Mouse (Mus musculus): ENCODE measurements at regions not wholly inside any gene's neighbourhood (a gene's known extent, or its start where the extent isn't known, plus 50 kb on each side); places are given as distances from the start of the nearest gene placed in this dataset.
"Not testable (repeated sequence)": the region's sequence is repeated elsewhere in the genome, so short reads cannot be mapped to it uniquely, and the experiment has no call there.

DNA sequence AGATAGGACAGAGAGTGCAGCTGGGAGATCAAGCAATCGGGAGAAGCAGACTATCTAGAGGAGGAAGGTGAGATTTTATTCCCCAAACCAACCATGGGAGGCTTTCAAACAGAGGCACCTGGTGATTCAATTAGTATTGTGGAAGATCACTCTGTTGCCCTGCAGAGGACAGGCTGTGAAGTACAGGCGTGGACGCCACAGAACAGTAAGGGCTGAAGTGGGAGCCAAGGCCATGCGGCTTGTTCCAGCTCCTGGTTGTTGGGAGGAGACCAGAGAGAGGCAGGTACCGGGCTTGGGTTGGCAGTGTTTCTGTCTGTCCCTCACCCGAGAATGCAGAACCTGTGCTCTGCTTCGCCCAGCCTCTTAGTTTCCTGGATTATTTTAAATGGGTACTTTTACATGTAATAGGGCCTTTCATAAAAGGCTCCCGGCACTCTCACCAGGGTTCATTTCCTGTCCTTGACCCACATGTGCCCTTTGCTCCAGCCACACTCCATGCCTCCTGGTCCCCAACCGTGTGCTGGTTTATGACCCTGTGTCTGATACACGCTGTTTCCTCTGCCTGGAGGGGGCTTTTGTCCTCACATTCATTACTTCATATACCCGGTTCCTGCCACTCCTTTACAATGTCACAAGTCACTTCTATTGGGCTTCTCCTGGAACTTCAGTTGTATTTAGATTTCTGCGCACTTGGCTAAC is 58.3 kb downstream of the Vcpkmt start:
- DNase-seq (ENCODE audit: low spot score in 2 of 2), result no peak

DNA sequence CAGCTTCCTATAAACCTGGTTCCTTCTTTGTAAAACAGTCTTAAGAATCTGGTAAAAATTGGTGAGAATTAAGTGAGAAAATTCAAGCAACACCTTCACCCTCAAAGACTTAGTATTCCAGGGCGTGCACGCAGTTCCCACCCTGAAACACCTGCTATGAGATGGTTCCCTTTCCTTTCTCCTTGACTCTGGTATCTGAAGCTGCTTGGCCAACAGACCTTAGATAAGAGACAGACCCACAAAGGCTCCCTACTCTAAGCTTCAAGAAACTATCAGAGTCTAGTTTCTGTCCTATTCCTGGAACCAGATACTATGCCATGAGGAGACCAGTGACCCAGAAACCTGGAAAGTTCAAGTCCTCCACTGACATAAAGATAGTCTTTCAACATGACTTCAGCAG is 63.0 kb downstream of the Vcpkmt start:
- DNase-seq (ENCODE audit: low spot score in 2 of 2), result no peak

DNA sequence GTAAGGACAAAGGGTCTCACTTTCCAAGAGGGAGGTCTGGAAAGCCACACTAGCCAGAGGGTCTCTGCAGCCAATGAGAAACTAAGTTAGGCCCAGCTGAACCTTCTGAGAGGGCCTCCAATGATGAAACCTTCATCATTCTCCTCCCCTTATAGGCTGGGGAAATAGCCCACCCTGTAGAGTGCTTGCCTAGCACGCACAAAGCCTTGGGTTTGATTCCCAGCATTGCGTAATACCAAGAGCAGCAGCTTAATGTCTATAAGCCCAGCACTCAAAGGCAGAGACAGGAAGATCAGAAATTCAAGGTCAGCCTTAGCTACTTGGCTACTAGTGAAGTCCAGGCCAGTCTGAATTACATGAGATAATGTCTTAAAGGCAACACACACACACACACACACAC is 63.8 kb downstream of the Vcpkmt start:
- DNase-seq (ENCODE audit: low spot score in 2 of 2), result no peak

DNA sequence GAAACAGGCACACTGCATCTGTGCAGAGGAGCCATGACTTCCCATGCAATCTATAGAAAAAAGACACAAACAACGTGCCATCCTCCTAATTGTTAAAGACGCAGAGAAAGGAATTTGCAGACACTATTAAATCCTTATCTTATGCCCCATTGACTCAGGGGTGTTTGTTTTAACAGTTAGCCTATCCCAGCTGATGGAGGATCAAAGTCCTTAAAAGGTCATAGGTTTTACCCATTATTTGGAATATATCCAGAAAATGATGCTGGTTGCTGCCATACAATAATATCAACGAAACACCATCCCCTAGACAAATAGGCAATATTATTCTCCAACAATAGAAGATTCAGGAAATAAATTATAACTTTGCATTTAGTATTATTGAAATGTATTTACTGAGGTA is 65.2 kb downstream of the Vcpkmt start:
- DNase-seq (ENCODE audit: low spot score in 2 of 2), result no peak

DNA sequence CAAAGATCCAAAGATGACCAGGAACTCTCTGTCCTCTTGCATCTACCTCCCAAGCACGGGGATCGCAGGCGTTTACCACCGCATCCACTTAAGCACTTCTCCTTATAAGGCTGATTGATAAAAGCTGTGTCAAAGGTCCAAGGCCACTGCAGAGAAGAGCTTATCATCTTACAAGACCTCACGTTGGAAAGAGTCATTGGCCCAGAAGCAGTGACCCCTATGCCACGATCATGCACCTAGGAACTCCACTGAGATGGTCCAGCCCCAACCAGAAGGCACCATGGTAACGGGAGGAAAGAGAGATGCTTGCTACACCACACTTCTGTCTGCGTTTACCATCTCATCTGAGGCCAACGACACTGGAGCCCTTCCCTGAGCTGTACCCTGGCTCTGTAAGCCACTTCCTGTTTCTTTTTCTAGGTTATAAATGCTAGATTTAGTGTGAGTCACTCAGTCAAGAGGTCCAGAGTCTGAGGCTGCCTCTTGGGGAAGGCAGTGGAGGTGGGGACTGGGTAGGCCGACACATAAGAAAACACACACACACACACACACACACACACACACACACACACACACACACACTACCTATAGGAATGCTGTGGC is 66.4 kb downstream of the Vcpkmt start:
- DNase-seq (ENCODE audit: low spot score in 2 of 2), result no peak

DNA sequence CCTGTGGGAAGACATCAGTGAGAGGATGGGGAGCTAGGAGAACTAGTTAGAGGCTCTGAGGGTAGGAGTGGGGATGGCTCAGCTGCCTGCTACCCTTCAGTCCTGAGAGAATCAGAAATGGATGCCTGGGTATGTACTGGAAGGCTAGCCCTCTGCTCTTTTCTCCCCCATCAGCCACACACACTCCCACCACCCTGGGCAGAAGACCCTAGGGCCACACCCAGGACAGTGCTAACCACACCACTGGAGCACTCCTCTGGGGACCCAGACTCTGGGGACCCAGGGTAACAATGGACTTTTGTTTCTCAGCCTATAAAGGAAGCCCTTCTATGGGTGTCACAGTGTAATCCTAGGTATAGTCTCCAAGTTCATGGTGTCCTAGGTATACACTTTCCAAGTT is 67.0 kb downstream of the Vcpkmt start:
- no peak for DNase-seq (ENCODE audit: low spot score in 2 of 2)

DNA sequence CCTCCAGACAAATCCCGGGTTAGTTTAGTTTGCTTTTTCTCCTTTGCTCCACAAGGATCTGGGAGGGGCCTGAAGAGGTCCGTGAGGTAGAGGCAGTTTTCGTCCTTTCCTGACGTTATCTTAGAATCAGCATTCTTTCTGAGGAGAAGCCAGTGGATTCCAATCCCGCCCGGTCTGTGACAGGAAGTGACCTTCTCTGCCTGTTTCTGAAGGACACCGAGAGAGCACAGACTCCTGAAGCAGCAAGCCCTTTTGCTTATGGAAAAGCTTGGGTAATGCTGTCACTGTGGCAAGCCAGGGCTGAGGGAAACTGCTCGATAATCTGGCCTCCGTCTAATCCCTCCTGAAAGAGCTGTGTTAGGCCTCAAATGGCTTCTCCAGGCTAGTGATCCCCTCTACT is 67.7 kb downstream of the Vcpkmt start:
- DNase-seq (ENCODE audit: low spot score in 2 of 2), result no peak

DNA sequence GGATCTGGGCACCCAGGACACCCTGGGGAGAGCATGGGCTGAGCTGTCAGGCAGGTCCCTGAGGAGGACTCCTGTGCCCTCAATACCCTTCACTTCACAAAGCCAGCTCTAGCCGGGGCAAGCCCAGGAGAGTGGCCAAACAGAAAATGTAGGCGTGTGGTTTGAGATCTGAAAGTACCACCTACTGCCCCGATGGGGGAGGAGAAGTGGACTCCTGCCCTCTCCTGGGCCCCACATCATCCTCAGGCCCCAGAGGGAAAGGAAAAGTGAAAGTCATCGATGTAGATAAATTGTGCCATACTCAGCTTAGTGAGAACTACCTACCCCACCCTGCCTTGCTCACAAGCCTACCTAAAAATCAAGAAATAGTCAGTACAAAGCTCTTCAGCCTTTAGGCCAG is 69.7 kb downstream of the Vcpkmt start:
- no peak for DNase-seq (ENCODE audit: low spot score in 2 of 2)

DNA sequence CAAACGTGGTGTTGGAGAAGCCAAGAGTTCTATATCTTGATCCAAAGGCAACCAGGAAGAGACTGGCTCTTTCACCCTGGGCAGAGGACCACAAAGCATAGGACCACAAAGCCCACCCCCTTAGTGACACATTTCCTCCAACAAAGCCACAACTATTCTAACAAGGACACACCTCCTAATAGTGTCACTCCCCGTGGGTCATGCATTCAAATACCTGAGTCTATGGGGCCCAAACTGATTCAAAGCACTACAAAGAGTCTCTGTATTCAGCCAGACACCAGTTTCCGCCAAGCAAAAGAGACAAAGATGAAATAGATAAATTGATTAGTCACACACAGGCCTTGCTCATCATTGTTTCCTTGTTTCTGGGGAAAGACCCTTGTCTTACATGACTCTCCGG is 72.1 kb downstream of the Vcpkmt start:
- DNase-seq (ENCODE audit: low spot score in 2 of 2), result no peak

DNA sequence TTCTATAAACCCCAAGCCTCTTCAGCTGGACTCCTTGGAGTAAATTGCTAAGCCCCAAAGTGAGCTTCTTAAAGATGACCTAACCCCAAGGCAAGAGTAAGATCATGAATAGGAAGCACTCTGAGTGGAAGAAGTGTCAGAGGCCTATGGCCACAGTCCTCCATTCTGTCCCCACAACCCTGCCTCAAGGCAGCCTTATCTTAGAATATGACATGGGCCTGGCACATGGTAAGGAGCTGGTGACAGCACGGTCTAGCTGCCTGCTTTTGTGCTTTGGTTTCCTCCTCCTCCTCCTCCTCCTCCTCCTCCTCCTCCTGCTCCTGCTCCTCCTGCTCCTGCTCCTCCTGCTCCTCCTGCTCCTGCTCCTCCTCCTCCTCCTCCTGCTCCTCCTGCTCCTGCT is 73.6 kb downstream of the Vcpkmt start:
- DNase-seq (ENCODE audit: low spot score in 2 of 2), result not testable (repeated sequence)

DNA sequence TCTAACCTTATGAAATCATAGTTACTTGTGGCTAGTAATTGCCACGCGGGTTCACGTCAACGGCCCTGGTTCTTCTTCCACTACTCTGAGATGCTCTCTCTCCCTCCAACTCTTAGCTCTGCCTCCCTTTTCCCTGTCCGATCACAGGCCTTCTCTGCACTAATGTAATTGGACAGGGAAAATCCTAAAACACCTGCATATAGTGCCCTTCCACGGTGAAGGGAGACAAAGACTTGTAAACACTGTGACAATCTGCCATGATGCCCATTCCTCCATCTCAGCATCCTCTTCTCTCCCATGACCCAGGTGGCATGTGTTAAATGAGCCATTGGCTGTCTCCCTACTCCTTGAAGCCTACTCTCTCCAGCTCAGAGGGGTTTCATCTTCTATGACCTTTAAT is 74.9 kb downstream of the Vcpkmt start:
- no peak for DNase-seq (ENCODE audit: low spot score in 2 of 2)

DNA sequence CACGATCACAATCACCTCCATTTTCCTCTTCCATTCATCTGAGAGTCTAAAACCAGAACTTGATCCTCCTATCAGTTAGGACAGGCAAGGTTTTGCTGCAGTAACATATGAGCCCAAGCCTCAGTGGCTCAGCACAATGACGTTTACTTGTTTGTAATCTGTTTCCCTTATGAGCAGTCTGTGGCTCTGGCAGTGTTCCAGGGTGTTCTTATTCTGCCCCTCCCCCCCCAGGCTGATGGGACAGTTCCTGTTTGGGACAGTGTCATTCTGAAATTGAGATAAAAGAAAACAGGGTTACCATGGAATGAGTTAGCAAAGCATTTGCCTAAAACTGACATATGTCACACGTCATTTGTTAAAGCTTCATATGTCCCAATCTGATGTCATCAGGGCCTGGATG is 75.5 kb downstream of the Vcpkmt start:
- no peak for DNase-seq (ENCODE audit: low spot score in 2 of 2)

DNA sequence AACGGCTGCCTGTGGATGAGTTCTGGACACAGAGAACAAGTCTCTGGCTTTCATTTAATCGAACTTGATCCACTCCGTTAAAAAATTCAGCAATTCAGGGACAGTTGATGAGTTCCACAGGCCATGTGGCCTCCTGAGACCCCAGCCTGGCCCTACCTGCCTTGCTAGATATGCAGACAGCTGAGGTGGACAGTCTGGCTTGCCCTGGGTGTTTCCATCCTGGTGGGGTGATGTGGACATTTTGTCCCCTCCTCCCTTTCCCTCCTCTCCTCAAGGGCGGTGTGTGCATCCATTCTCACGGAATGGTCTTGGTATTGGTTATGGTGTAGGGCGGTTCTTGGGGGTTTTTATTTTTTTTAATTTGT is 80.1 kb downstream of the Vcpkmt start:
- no peak for DNase-seq (ENCODE audit: low spot score in 2 of 2)

DNA sequence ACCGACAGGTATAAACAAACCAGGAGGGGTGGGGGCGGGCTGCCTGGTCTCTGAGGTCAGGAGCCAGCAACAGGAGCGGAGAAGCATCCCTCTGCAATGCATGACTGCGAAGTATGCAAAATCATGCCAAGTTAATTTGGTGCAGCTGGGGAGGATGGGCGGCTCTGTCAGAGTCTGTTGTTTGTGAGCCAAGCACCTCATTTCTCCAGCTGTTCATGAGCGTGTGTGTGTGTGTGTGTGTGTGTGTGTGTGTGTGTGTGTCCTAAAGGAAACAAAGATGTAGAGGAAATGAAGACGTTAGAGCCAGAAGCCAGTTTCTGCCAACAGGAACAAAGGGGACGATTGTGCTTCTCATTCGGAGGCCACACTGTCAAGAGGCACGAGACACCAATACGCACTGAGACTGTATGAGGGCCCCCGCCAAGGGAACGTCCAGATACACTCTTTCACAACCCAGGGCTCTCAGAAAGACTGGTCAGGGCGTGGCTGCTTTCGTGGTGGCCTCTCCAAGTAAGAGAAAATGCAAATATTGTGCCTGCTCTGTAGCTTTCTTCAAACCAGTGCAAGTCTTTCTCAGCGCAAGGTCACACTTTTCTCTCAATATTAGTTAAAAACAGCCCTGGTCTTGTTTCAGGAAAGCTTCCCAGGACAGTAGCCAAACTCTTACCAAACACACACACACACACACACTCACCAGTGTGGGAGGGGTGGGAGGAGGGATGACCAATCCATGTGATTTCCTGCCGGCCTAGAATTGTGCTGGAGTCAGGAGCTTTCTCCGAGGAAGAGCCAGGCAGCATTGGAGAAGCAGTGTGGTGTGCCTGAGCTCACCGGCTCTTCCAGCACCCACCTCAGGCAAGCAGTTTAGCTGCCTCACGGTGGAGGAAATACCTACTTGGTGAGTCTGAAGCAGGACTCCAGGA is 80.8 kb downstream of the Vcpkmt start:
- DNase-seq (ENCODE audit: low spot score in 2 of 2), result peak in 1 of 2 experiments; percentile 78

DNA sequence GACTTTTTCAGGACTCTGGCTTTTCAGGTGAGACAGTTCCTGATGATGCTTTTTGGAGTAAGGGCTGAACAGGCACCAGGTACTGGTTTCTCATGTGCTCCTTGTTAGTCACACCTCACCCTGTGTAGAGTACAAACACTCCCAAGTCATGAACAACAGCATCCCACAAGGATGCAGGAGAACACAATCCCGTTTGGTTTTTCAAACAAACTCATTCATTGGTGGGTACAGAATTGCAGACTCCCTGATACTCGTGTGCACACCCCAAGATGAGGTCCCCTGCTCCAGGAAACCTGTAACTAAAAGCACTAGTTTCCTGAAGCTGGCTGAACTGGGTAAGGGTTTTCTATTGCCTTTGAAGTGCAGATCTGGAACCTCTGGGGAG is 81.5 kb downstream of the Vcpkmt start:
- DNase-seq (ENCODE audit: low spot score in 2 of 2), result no peak

DNA sequence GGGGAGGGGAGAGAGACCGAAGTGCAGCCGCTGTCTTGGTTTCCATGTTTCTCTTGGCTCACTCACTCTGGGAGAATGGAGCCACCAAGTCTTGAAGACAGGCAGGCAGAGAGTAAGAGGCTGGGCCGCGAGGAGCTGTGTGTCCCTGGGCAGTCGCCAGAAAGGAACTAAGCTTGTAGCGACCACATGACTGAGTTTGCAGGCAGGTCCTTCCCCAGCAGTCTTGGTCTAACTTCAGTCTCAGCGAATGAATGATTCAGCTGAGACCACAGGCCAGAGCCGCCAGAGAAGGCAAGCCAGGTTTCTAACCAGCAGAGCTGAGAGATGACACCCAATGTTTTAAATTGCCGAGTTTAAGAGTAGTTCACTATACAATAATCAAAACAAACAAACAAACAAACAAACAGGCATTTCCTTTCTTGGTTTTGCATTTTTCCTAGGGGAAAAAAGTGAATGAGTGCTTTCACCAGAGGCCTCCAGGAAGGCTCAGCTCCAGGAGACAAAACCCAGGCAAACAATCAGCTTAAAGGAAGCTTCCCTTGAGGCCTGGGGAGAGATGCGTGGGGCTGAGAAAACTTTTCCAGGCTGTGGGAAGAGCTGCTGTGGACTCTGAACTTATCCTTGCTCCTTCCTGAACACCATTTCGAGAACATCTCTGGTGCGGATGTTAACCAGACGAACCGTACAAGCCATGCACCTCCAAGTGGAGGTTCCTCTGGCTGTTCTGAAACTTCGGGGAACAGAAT is 82.1 kb downstream of the Vcpkmt start:
- peak in 1 of 2 experiments; percentile 19 for DNase-seq (ENCODE audit: low spot score in 2 of 2)

DNA sequence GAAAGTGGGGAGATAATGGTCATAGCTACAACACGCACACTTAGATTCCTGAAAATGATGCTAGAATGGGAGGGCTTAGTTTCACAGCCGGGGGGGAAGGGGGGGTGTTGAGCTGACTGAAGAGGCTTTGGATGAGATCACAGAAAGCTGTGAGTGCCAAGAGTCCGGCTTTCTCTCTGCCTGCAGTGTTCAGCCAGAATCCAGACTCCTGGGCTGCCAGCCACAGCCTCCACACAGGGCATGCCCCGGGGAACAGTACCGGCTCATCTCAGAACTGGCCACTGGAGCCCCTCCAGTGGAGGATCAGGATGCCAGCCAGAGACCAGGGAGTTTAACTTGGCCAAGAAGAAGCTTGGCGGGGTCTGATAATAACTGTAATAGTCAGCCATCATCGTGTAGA is 85.7 kb downstream of the Vcpkmt start:
- peak; percentile 35 to 54 for DNase-seq (ENCODE audit: low spot score in 2 of 2)

DNA sequence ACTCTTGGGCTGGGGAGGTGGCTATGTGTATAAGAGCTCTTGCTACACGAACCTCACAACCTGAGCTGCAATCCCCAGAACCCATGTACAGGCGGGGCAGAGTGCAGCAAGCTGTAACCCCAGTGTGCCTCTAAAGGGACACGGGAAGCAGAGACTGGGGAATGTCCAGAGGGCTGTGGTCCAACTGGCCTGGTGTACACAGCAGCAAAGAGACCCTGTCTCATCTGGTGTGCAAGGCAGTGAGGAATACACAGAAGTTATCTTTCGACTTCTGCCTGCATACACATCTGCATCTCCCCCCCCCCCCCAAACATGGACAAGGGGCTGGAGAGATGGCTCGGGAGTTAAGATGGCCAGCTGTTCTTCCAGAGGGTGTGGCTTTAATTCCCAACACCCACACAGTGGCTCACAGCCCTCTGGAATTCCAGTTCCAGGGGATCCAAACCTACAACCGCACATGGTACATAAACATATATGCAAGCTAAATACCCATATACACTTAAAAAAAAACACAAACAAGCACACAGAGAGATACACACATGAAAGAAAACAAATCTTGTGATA is 86.4 kb downstream of the Vcpkmt start:
- no peak for DNase-seq (ENCODE audit: low spot score in 2 of 2)

DNA sequence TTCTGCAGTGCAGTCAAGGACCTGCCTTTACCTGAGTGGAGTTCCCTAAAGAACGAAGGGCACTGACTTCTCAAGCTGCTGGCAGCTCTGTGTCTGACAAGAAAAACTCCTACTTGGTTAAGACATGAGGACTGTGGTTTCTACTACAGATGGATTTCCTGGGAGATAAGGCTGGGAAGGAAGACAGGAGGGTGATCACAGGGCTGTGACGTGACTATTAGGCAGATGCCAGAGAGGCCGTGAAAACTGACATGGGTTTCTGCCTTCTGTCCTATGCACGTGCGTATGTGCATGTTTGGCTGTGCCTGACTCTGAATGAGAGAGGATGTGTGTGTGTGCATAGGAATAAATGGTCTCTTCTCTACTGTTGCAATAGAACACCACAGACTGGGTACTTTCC is 87.1 kb downstream of the Vcpkmt start:
- no peak for DNase-seq (ENCODE audit: low spot score in 2 of 2)

DNA sequence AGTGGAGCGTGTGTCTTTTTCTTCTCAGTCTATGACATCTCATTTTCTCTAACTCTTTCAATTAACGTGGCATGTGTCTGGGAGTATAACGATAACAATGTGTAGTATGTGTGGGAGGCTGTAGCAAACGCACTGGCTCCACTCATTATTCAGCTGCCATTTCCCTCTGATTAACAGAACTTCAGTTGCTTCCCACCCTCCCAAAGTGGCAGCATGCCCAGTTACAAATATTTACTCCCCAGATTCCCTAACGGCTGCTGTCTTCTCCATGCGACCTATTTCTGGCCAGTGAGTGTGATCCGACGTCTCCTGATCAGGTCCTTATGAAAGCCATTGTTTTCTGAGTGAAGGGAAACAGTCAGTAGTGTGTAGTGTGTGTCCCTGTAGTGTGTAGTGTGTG is 88.2 kb downstream of the Vcpkmt start:
- DNase-seq (ENCODE audit: low spot score in 2 of 2), result no peak

DNA sequence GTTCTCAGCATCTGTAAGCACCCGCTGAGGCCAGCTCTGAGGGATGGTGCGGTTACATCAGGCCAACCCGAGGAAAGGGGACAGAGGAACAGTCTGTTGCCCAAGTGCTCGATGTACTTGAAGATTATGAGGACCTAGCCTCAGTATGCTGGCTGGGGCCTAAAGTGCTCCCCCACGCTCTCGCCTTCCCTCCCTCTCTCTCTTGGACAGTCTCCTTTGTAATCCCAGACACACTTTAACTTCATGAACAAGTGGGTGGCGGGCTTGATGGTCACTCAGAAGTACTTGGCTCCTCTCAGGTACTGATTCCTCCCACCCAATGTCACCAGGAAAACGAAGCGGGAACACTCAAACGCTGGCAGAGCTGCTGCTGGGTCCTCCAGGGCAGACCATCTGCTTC is 93.1 kb downstream of the Vcpkmt start:
- DNase-seq (ENCODE audit: low spot score in 2 of 2), result no peak

DNA sequence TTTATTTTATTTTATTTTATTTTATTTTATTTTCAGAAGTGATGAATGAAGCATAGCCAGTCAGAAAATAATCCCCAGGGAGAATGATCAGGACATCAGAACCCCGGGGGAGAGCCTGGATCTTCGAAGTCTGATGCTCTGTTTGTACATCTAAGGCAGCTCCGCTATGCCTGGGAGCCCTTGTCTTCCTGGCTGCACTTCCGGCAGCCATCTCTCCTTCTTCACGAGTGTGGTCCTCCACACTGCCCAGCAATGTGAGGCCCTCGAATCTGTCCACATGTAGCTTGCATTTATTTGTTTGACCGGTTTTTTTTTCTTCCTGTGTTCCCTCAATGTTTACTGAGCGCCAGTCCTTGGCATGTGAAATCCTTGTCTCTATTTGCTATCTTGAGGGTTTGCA is 95.9 kb downstream of the Vcpkmt start:
- no peak for DNase-seq (ENCODE audit: low spot score in 2 of 2)
